Mouse (Mus musculus) myocyte (in vitro differentiated cells): ENCODE results near the gene Atp13a3. TPM values are rescaled to one million over a fixed set of nuclear protein-coding genes. Genes with fewer than 3 reads are reported as not detected.
A peak's percentile ranks its signal among the peaks of the same experiment; 100 is the strongest.

Experiments
- H3K27me3 ChIP-seq: one replicate; pipeline ENCODE4 v1.6.1; 2011; ENCODE audit not compliant: control insufficient read depth, insufficient read depth, insufficient read length
- H3K36me3 ChIP-seq: one replicate; pipeline ENCODE4 v1.6.1; 2011; ENCODE audit not compliant: control insufficient read depth, insufficient read depth
- H3K4me2 ChIP-seq: one replicate; pipeline ENCODE4 v1.6.1; 2011; ENCODE audit warnings: low read depth, control low read depth
- H3K4me3 ChIP-seq: one replicate; pipeline ENCODE4 v1.5.1; 2011; ENCODE audit warnings: mild to moderate bottlenecking, control low read depth, moderate library complexity
- H3K79me2 ChIP-seq: one replicate; pipeline ENCODE4 v1.6.1; 2011; ENCODE audit not compliant: control insufficient read depth, insufficient read depth
- H3ac ChIP-seq: one replicate; pipeline ENCODE4 v1.6.1; 2011; ENCODE audit not compliant: control insufficient read depth, insufficient read length
- CEBPB ChIP-seq: IDR thresholded peaks from 2 replicates; pipeline ENCODE4 v1.6.1; 2011; ENCODE audit warnings: mild to moderate bottlenecking, moderate library complexity; ENCODE audit not compliant: poor library complexity, insufficient read depth, severe bottlenecking
- E2F4 ChIP-seq: IDR thresholded peaks from one replicate; pipeline ENCODE4 v1.6.1; 2011; ENCODE audit warnings: mild to moderate bottlenecking, control low read depth, moderate library complexity; ENCODE audit not compliant: insufficient read depth
- MAX ChIP-seq: IDR thresholded peaks from one replicate; pipeline ENCODE4 v1.6.1; 2011; ENCODE audit warnings: low read depth, mild to moderate bottlenecking, control low read depth
- MYOD1 ChIP-seq, 3 experiments: IDR thresholded peaks; one replicate each; pipeline ENCODE4 v1.6.1; 2011; ENCODE audit warnings: control low read depth in 2 of 3, low read depth in 2 of 3, mild to moderate bottlenecking in 2 of 3, moderate library complexity in 1 of 3; ENCODE audit not compliant: insufficient read length in 2 of 3, control insufficient read depth in 1 of 3
- MYOG ChIP-seq, 3 experiments: IDR thresholded peaks; one replicate each; pipeline ENCODE4 v1.6.1; 2011; ENCODE audit warnings: control low read depth in 2 of 3, low read depth in 2 of 3, mild to moderate bottlenecking in 2 of 3; ENCODE audit not compliant: insufficient read length in 2 of 3, control insufficient read depth in 1 of 3, insufficient read depth in 1 of 3
- POLR2A ChIP-seq: IDR thresholded peaks from one replicate; pipeline ENCODE4 v1.6.1; 2011; ENCODE audit warnings: low read depth, mild to moderate bottlenecking, control low read depth, moderate library complexity; ENCODE audit not compliant: insufficient read length
- POLR2AphosphoS2 ChIP-seq: IDR thresholded peaks from one replicate; pipeline ENCODE4 v1.6.1; 2011; ENCODE audit warnings: low read depth, control low read depth; ENCODE audit not compliant: insufficient read length
- REST ChIP-seq: IDR thresholded peaks from one replicate; pipeline ENCODE4 v1.6.1; 2011; ENCODE audit warnings: mild to moderate bottlenecking, control low read depth, moderate library complexity; ENCODE audit not compliant: insufficient read depth, insufficient read length
- SRF ChIP-seq: IDR thresholded peaks from one replicate; pipeline ENCODE4 v1.6.1; 2011; ENCODE audit warnings: low read depth; ENCODE audit not compliant: control insufficient read depth, insufficient read length
- TCF12 ChIP-seq: IDR thresholded peaks from one replicate; pipeline ENCODE4 v1.6.1; 2011; ENCODE audit warnings: mild to moderate bottlenecking, control low read depth; ENCODE audit not compliant: poor library complexity, insufficient read depth, severe bottlenecking
- TCF3 ChIP-seq: IDR thresholded peaks from one replicate; pipeline ENCODE4 v1.6.1; 2011; ENCODE audit warnings: low read depth, control low read depth; ENCODE audit not compliant: insufficient read length
- USF1 ChIP-seq: IDR thresholded peaks from one replicate; pipeline ENCODE4 v1.6.1; 2011; ENCODE audit warnings: low read depth, mild to moderate bottlenecking, control low read depth, moderate library complexity
- polyA plus RNA-seq: library from polyadenylated mRNA; unstranded; fragments of >200 nt; fragmentation: generic; extraction: Trizol; gene quantifications from one replicate; pipeline ENCODE4 v1.2.1, GENCODE M21; 2012; ENCODE audit warnings: missing spikeins

The Atp13a3 gene
- polyA plus RNA-seq, 1 experiment, result 53.4 TPM

GRCm38 (mm10) chr16:30389210-30389684 is 16.5 kb downstream of the Atp13a3 start:
- H3K4me2 ChIP-seq, result peak overlapping the region; percentile 100
- peak overlapping the region; percentile 42 for H3K4me3 ChIP-seq
- peaks cover 18% of the 10 kb centered on the region for H3K36me3 ChIP-seq
- peaks cover 38% of the 10 kb centered on the region for H3K79me2 ChIP-seq
- H3ac ChIP-seq, result peak overlapping the region; percentile 97
- TF ChIP-seq MYOD1 (IDR thresholded peaks at IDR 0.05; ENCODE audit: control insufficient read depth in 1 of 3, insufficient read length in 2 of 3, low read depth in 2 of 3) (peak in 1 of 3 experiments; percentile 63), TCF12 (no peak)
- H3K27me3 ChIP-seq, result no peaks in the 10 kb centered on the region

GRCm38 (mm10) chr16:30388522-30389209 is 17.1 kb downstream of the Atp13a3 start:
- Histone ChIP-seq H3K4me3 (peak overlapping the region; percentile 42), H3K79me2 (peaks cover 44% of the 10 kb centered on the region), H3K36me3 (peaks cover 22% of the 10 kb centered on the region), H3K27me3 (no peaks in the 10 kb centered on the region), H3ac (peak overlapping the region; percentile 97), H3K4me2 (peak overlapping the region; percentile 100)
- no peak for TF ChIP-seq SRF
- TF ChIP-seq CEBPB, result peak; percentile 72
- peak in 1 of 3 experiments; percentile 28 for TF ChIP-seq MYOD1 (IDR thresholded peaks at IDR 0.05; ENCODE audit: control insufficient read depth in 1 of 3, insufficient read length in 2 of 3, low read depth in 2 of 3)
- TF ChIP-seq USF1, result peak; percentile 64
- TF ChIP-seq POLR2AphosphoS2, result peak; percentile 90
- TF ChIP-seq E2F4, result no peak
- no peak for TF ChIP-seq TCF3
- peak in 1 of 3 experiments; percentile 47 for TF ChIP-seq MYOG (IDR thresholded peaks at IDR 0.05; ENCODE audit: control insufficient read depth in 1 of 3, insufficient read depth in 1 of 3, insufficient read length in 2 of 3, low read depth in 2 of 3)
- no peak for TF ChIP-seq REST
- TF ChIP-seq MAX, result no peak
- TF ChIP-seq TCF12, result no peak
- TF ChIP-seq POLR2A, result peak; percentile 97

GRCm38 (mm10) chr16:30387871-30388460 is 17.8 kb downstream of the Atp13a3 start:
- H3K4me3 ChIP-seq, result peak overlapping the region; percentile 42
- peak overlapping the region; percentile 68 for H3K4me2 ChIP-seq
- peak; percentile 29 for TF ChIP-seq POLR2A
- no peak for TF ChIP-seq TCF3
- TF ChIP-seq CEBPB, result no peak
- peak; percentile 63 for TF ChIP-seq POLR2AphosphoS2
- TF ChIP-seq MYOD1 (IDR thresholded peaks at IDR 0.05; ENCODE audit: control insufficient read depth in 1 of 3, insufficient read length in 2 of 3, low read depth in 2 of 3), result peak in 1 of 3 experiments; percentile 1
- TF ChIP-seq MAX, result no peak
- no peak for TF ChIP-seq TCF12
- peaks cover 51% of the 10 kb centered on the region for H3K79me2 ChIP-seq
- no peaks in the 10 kb centered on the region for H3K27me3 ChIP-seq
- H3ac ChIP-seq, result peak overlapping the region; percentile 97
- peaks cover 26% of the 10 kb centered on the region for H3K36me3 ChIP-seq

GRCm38 (mm10) chr16:30386911-30387439 is 18.8 kb downstream of the Atp13a3 start:
- H3K36me3 ChIP-seq, result peaks cover 33% of the 10 kb centered on the region
- TF ChIP-seq MYOD1 (IDR thresholded peaks at IDR 0.05; ENCODE audit: control insufficient read depth in 1 of 3, insufficient read length in 2 of 3, low read depth in 2 of 3), result peak in 2 of 3 experiments; percentile 16 to 57
- TF ChIP-seq POLR2A, result no peak
- peak in 1 of 3 experiments; percentile 41 for TF ChIP-seq MYOG (IDR thresholded peaks at IDR 0.05; ENCODE audit: control insufficient read depth in 1 of 3, insufficient read depth in 1 of 3, insufficient read length in 2 of 3, low read depth in 2 of 3)
- TF ChIP-seq MAX, result no peak
- no peak for TF ChIP-seq TCF3
- no peak for TF ChIP-seq POLR2AphosphoS2
- peak overlapping the region; percentile 68 for H3K4me2 ChIP-seq
- H3K27me3 ChIP-seq, result no peaks in the 10 kb centered on the region
- H3K4me3 ChIP-seq, result peak overlapping the region; percentile 42
- H3K79me2 ChIP-seq, result peaks cover 61% of the 10 kb centered on the region
- no peak overlapping the region for H3ac ChIP-seq

- H3K4me3 ChIP-seq, result peak overlapping the region; percentile 42
- no peaks in the 10 kb centered on the region for H3K27me3 ChIP-seq
- H3K4me2 ChIP-seq, result peak overlapping the region; percentile 68
- no peak overlapping the region for H3ac ChIP-seq
- peaks cover 40% of the 10 kb centered on the region for H3K36me3 ChIP-seq
- H3K79me2 ChIP-seq, result peaks cover 76% of the 10 kb centered on the region
- TF ChIP-seq REST (no peak), E2F4 (no peak), MYOG (IDR thresholded peaks at IDR 0.05; ENCODE audit: control insufficient read depth in 1 of 3, insufficient read depth in 1 of 3, insufficient read length in 2 of 3, low read depth in 2 of 3) (no peak), TCF3 (no peak), CEBPB (no peak), TCF12 (no peak)
Observed at GRCm38 (mm10) chr16:30385531-30385930, 20.2 kb downstream of the Atp13a3 start.
